Mouse (Mus musculus) heart, embryonic 13.5 days (tissue): ENCODE measurements around the gene Htr3b. TPM values are rescaled to one million over a fixed set of nuclear protein-coding genes. Genes with fewer than 3 reads are reported as not detected.
"Not testable (repeated sequence)": the region's sequence is repeated elsewhere in the genome, so short reads cannot be mapped to it uniquely, and the experiment has no call there.

Experiments used
- ATAC-seq: fragments of 200-750 bp; cut with Nextera tagmentation; 2 replicates; pipeline ENCODE4 v1.8.0; 2017; ENCODE audit warnings: moderate TSS enrichment; ENCODE audit not compliant: insufficient number of reproducible peaks, low FRiP score, low TSS enrichment; ENCODE audit errors: extremely low read depth
- H3K27ac ChIP-seq: fragments of 300-500 bp; sonication (generic); replicated peaks from 2 replicates; pipeline ENCODE4 v1.5.1; 2015; ENCODE audit warnings: moderate library complexity, mild to moderate bottlenecking, inconsistent platforms
- H3K27me3 ChIP-seq: fragments of 300-500 bp; sonication (generic); replicated peaks from 2 replicates; pipeline ENCODE4 v1.6.1; 2015; ENCODE audit warnings: mild to moderate bottlenecking, inconsistent platforms
- H3K36me3 ChIP-seq: fragments of 300-500 bp; sonication (generic); 2 replicates; pipeline ENCODE4 v1.6.1; 2015; ENCODE audit warnings: mild to moderate bottlenecking, inconsistent platforms
- H3K4me1 ChIP-seq: fragments of 300-500 bp; sonication (generic); 2 replicates; pipeline ENCODE4 v1.6.1; 2015; ENCODE audit warnings: inconsistent platforms
- H3K4me2 ChIP-seq: fragments of 300-500 bp; sonication (generic); 2 replicates; pipeline ENCODE4 v1.6.1; 2015; ENCODE audit warnings: inconsistent platforms, mild to moderate bottlenecking, moderate library complexity
- H3K4me3 ChIP-seq: fragments of 300-500 bp; sonication (generic); 2 replicates; pipeline ENCODE4 v1.5.1; 2015; ENCODE audit warnings: moderate library complexity, mild to moderate bottlenecking, inconsistent platforms
- H3K9ac ChIP-seq: fragments of 300-500 bp; sonication (generic); 2 replicates; pipeline ENCODE4 v1.6.1; 2015; ENCODE audit warnings: inconsistent platforms, mild to moderate bottlenecking, moderate library complexity
- H3K9me3 ChIP-seq: fragments of 300-500 bp; sonication (generic); 2 replicates; pipeline ENCODE4 v1.6.1; 2016; ENCODE audit warnings: inconsistent platforms
- WGBS: fragments of 180-500 bp; shearing (Covaris S2); methylation state at CpG from one replicate; pipeline ENCODE4 v1.1.7; 2015; ENCODE audit warnings: mixed read lengths; 5-methylcytosine and 5-hydroxymethylcytosine counted together
- polyA plus RNA-seq: library from polyadenylated mRNA; unstranded; fragments of >200 nt; fragmentation: Nextera tagmentation; extraction: Ambion mirVana; gene quantifications from 2 replicates; pipeline ENCODE4 v1.2.1, GENCODE M21; 2015

The Htr3b gene
- polyA plus RNA-seq, 1 experiment from 2014 or later, result 0.12 TPM

DNA sequence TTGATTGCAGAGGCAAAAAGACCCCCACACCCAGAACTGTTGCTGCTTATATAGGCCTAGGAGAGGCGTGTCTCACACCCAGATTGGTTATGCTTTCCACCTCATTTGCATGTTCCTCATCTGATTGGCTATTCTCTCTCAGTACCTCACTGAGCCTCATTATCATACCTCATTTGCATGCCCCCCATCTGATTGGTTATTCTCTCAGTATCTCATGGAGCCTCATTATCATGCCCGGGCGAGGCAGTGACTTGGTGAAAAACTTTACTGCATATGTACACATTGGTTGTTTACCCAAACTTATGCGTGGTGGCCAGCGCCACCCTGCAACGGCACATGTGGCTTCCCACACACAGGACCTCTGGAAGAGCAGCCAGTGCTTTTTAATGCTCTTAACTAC is 19.0 kb upstream of the Htr3b start:
- Histone ChIP-seq H3K4me2 (peak overlapping the region; percentile 82), H3K4me1 (peaks cover 47% of the 10 kb centered on the region)
- ATAC-seq, H3K9me3 ChIP-seq, H3K9ac ChIP-seq, H3K27ac ChIP-seq, H3K27me3 ChIP-seq, H3K36me3 ChIP-seq, H3K4me3 ChIP-seq: not testable (repeated sequence)
- 90% methylated on average over 6 of the region's 6 CpGs for WGBS

DNA sequence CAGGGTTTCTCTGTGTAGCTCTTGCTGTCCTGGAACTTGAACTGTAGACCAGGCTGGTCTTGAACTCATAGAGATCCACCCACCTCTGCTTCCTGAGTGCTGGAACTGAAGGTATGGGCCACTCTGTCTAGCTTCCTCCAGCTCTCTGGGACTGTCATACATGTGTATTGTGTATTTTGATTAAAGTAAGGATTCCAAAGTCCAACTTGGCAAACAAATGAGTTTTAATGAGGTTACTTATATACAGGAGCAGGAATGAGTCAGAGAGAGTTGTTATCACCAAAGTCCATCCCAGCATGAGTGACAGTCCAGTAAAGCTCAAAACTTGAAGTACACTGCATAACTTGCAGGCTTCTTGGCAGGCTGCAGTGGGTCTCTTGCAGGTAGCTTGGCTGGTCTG is 17.0 kb upstream of the Htr3b start:
- Histone ChIP-seq H3K9me3 (no peaks in the 10 kb centered on the region), H3K27me3 (no peaks in the 10 kb centered on the region), H3K4me2 (no peak overlapping the region), H3K4me3 (no peak overlapping the region), H3K4me1 (peaks cover 28% of the 10 kb centered on the region), H3K27ac (no peak overlapping the region), H3K9ac (no peak overlapping the region), H3K36me3 (no peaks in the 10 kb centered on the region)
- no peak for ATAC-seq

DNA sequence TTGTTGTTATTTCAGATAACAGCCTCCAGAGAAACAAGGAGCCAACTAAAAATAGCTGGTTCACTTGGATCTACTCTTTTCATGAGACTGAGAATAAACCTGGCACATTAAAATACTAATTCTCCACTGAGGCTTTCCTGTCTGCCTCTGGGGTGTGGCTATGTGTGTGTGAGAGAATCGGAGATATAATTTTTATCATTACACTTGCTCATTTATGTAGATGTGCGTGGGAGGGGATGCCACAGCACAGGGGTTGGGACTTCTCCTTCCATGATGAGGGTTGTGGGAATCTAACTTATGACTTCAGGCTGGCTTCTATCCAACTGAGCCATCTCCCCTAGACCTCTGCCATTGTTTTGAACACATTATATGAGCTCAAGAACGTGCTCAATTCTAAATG is 16.0 kb upstream of the Htr3b start:
- Histone ChIP-seq H3K9ac (no peak overlapping the region), H3K27ac (peak overlapping the region; percentile 86)

DNA sequence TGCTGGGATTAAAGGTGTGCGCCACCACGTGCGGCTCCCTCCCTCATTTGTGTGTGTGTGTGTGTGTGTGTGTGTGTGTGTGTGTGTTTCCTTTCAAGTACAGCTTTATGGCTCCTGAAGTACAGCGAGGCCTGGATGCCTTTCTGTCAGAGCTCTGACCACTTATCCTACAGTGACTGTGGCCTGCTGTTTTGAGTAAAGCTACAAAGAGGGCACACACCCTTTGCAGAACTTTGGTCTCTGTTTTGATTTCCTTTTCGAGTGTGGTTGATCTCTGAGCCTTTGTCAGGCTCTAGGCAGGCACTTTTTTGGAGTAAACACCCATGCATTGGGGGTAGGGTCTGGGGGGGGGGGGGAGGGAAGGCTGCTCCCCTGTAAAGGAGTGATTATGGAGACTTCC is 15.6 kb upstream of the Htr3b start:
- 32% methylated on average over 5 of the region's 5 CpGs for WGBS
- ATAC-seq, result no peak
- no peaks in the 10 kb centered on the region for H3K27me3 ChIP-seq
- peak overlapping the region; percentile 18; the same call in 1 of the 2 replicates for H3K4me2 ChIP-seq
- H3K4me3 ChIP-seq, result no peak overlapping the region
- H3K27ac ChIP-seq, result peak overlapping the region; percentile 86
- H3K36me3 ChIP-seq, result no peaks in the 10 kb centered on the region
- peaks cover 25% of the 10 kb centered on the region for H3K4me1 ChIP-seq
- no peaks in the 10 kb centered on the region for H3K9me3 ChIP-seq
- H3K9ac ChIP-seq, result 0 out of 2 replicates have a peak overlapping the region, but pooled peaks have one; percentile 21

More for the DNA sequence above, 16.0 kb upstream of the Htr3b start:
- Histone ChIP-seq H3K36me3 (no peaks in the 10 kb centered on the region), H3K4me2 (peak overlapping the region; percentile 18; the same call in 1 of the 2 replicates), H3K4me1 (peaks cover 25% of the 10 kb centered on the region), H3K4me3 (no peak overlapping the region), H3K27me3 (no peaks in the 10 kb centered on the region), H3K9me3 (no peaks in the 10 kb centered on the region)
- 24% methylated on average over 3 of the region's 3 CpGs for WGBS
- no peak for ATAC-seq

DNA sequence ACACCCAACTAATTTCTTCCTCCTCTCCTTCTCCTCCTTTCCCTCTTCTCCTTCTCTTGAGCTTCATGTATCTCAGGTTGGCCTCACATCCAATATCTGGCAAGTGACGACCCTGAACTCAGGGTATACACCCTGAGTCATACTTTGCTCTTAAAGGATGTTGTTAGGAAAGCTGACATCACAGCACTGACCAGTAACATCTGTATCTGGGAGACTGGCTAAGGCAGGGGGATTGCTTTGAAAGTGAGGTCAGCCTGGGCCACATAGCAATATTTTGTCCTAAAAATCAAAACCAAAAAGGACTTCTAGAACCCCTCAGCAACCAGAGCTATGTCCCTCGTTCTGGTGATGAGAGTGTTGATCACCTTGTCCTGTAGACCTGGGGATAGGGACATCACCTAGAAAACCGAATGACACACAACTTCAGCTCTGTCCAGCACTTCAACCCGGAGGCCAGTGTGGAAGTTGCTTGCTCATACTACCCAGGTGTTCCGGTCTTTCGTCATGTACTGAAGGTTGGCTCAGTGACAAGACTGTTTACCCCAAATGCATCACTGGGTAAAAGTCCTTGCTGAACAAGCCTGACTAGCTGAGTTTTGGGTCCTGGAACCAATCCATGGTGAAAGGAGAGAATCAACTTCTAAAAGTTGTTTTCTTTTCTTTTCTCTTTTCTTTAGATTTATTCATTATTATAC is 12.0 kb upstream of the Htr3b start:
- no peak overlapping the region for H3K4me2 ChIP-seq
- ATAC-seq, result no peak
- peaks cover 18% of the 10 kb centered on the region for H3K4me1 ChIP-seq

DNA sequence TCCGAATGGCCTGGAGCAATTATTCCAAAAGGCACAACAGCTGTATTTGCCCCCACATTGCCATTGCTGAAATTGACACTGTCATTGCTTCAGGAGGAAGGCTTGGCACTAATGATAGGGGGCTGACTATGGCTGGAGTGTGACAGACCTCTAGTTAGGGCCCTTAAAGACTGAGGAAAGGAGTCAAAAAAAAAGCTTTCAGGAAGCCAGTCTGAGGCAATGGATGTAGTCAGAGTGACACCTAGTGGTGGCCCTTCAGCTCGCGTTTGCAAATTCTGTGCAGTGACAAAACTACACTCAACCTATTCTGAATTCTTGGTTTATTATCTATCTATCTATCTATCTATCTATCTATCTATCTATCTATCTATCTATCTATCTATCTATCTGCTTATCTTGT is 7.7 kb upstream of the Htr3b start:
- H3K9ac ChIP-seq, result no peak overlapping the region

More for the DNA sequence above, 12.0 kb upstream of the Htr3b start:
- Histone ChIP-seq H3K9me3 (no peaks in the 10 kb centered on the region), H3K4me3 (no peak overlapping the region), H3K27ac (no peak overlapping the region), H3K9ac (no peak overlapping the region), H3K27me3 (no peaks in the 10 kb centered on the region), H3K36me3 (no peaks in the 10 kb centered on the region)
- WGBS, result 66% methylated on average over 6 of the region's 6 CpGs

DNA sequence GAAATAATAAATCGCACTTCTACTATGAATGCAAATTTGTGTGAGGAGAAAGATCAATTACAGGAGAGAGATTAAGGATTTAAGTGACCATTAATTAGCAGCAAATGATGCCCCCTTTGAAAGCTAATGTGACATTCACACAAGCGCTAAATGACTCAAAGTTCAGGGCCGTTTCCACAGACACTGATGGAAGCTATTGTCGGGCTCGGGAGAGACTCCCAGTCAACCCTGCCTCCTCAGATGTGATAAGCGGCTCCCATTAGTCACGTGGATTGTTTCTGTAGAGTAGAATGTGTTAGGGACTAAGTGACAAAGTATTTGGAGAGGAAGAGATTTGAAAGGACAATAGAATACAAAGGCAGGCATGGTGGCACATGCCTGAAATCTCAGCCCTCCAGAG is 2.7 kb downstream of the Htr3b start:
- H3K27ac ChIP-seq, result no peak overlapping the region
- no peak overlapping the region for H3K4me3 ChIP-seq
- WGBS, result 23% methylated on average over 7 of the region's 7 CpGs
- no peak overlapping the region for H3K9ac ChIP-seq
- H3K9me3 ChIP-seq, result no peaks in the 10 kb centered on the region
- ATAC-seq, result no peak
- H3K4me2 ChIP-seq, result no peak overlapping the region
- peaks cover 8% of the 10 kb centered on the region; the same call in 1 of the 2 replicates for H3K4me1 ChIP-seq
- H3K27me3 ChIP-seq, result peaks cover 54% of the 10 kb centered on the region
- no peaks in the 10 kb centered on the region for H3K36me3 ChIP-seq

More for the DNA sequence above, 7.7 kb upstream of the Htr3b start:
- Histone ChIP-seq H3K27ac (no peak overlapping the region), H3K4me3 (no peak overlapping the region), H3K36me3 (no peaks in the 10 kb centered on the region), H3K27me3 (no peaks in the 10 kb centered on the region), H3K9me3 (no peaks in the 10 kb centered on the region), H3K4me1 (no peaks in the 10 kb centered on the region), H3K4me2 (no peak overlapping the region)
- 33% methylated on average over 3 of the region's 3 CpGs for WGBS
- no peak for ATAC-seq

DNA sequence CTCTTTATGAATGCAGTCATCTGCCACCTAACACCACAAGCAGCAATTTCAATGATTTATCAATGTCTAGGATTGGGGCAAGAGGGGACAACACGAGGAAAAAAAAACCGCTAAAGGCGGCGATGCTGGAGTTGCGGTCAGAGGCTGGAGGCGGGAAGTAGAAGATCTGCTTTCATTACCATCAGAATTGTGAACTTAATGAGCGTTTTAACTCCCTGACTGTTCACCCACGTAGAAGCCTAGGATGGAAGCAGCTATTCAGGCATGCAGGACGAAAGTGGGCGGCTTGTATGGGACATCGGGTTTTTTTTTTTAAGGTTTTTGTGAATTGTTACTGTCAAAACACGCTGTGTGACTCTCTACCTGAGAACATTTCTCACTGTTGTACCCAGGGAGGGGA is 3.5 kb downstream of the Htr3b start:
- H3K4me1 ChIP-seq, result peaks cover 8% of the 10 kb centered on the region; the same call in 1 of the 2 replicates
- H3K36me3 ChIP-seq, result no peaks in the 10 kb centered on the region
- no peak for ATAC-seq
- no peak overlapping the region for H3K9ac ChIP-seq
- H3K27me3 ChIP-seq, result peaks cover 50% of the 10 kb centered on the region
- H3K9me3 ChIP-seq, result no peaks in the 10 kb centered on the region
- H3K4me2 ChIP-seq, result peak overlapping the region; percentile 4; the same call in 1 of the 2 replicates
- no peak overlapping the region for H3K4me3 ChIP-seq
- 39% methylated on average over 12 of the region's 12 CpGs for WGBS
- no peak overlapping the region for H3K27ac ChIP-seq

DNA sequence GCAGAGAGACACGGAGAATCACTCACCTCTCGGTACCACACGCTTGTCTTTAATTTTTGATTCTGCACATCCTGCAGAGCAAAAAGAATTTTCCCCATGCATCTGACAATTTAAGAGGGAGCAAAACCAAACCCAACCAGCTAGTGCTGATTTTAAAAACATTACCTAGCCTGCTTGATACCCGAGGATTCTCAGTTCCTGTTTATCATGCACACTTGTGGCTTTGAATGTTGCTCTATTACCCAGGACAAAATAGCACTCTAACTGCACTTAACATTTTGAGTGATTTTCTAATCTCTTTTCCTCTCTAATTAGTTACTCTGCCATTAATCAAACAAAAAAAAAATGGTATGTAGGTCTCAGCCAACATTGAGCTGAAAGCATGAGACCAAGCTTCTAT is 17.2 kb downstream of the Htr3b start:
- Histone ChIP-seq H3K27me3 (no peaks in the 10 kb centered on the region), H3K9ac (no peak overlapping the region), H3K4me3 (no peak overlapping the region), H3K4me2 (no peak overlapping the region), H3K9me3 (no peaks in the 10 kb centered on the region), H3K36me3 (no peaks in the 10 kb centered on the region), H3K27ac (no peak overlapping the region), H3K4me1 (peaks cover 11% of the 10 kb centered on the region)
- 79% methylated on average over 4 of the region's 4 CpGs for WGBS
- ATAC-seq, result no peak

DNA sequence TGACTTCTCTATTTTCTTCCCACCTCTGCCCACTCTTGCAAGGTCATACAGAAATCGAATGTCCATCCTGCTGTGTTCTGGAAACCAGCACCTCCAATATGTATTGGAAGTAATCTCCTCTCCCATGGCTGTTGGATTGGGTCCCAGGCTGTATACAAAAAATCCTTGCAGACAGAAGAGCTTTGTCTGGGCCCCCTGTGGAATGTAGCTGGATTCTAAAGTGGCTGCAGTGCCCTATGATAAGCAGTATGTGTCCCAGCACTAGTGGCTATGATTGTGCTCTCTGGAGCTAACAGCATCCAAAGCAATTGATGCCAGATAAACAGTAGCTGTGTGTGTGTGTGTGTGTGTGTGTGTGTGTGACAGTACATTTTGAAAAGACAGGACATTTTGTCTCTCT is 22.4 kb downstream of the Htr3b start:
- 36% methylated on average over 1 of the region's 1 CpGs for WGBS
- Histone ChIP-seq H3K9ac (no peak overlapping the region), H3K27ac (peak overlapping the region; percentile 64), H3K36me3 (no peaks in the 10 kb centered on the region), H3K27me3 (no peaks in the 10 kb centered on the region; the same call in 1 of the 2 replicates), H3K4me1 (peaks cover 17% of the 10 kb centered on the region), H3K4me3 (no peak overlapping the region), H3K9me3 (no peaks in the 10 kb centered on the region), H3K4me2 (peak overlapping the region; percentile 20)
- no peak for ATAC-seq

DNA sequence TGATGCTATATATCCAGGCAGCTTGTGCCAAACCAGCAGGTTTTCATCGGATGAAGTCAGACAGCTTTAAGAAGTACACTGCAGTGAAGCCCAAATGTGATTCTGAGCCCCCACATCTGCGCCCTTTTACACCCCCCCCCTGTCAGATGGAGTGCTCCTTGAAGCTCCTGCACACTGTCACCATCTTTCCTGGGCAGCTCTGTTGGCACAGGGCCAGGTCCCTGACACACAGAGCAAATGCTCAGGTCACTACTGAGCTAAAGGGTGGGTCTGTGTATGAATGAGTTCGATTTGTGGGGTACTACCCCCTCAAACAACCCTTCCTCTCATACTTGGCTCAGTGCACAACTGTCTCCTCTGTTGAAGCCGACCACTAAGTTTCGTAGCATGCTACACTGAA is 35.4 kb downstream of the Htr3b start:
- 63% methylated on average over 5 of the region's 5 CpGs for WGBS
- H3K9me3 ChIP-seq, result no peaks in the 10 kb centered on the region
- no peak for ATAC-seq

DNA sequence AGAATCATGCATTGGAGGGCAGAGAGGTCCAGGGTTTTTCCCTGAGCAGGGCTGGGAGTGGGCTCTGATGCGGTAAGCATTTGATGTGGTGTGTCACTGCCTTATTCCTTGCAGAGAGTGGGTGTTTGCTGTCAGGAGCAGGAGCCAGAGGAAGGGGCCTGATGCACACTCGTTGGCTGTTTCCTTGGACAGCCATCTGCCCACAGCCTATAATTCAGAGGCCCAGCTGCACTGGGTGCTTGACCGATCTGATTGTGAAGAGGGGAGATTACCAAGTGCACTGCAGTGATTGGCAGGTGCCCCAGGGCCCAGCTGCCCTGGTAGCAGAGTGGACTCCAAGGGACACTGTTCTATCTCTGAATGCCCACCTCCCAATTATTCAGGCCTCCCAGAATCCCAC is 36.0 kb downstream of the Htr3b start:
- Histone ChIP-seq H3K4me1 (peaks cover 4% of the 10 kb centered on the region; the same call in 1 of the 2 replicates), H3K36me3 (no peaks in the 10 kb centered on the region)
- WGBS, result 60% methylated on average over 3 of the region's 3 CpGs

More for the DNA sequence above, 35.4 kb downstream of the Htr3b start:
- no peak overlapping the region for H3K4me3 ChIP-seq
- H3K27me3 ChIP-seq, result peaks cover 30% of the 10 kb centered on the region
- H3K27ac ChIP-seq, result no peak overlapping the region
- H3K36me3 ChIP-seq, result no peaks in the 10 kb centered on the region
- H3K4me2 ChIP-seq, result no peak overlapping the region
- peaks cover 4% of the 10 kb centered on the region; the same call in 1 of the 2 replicates for H3K4me1 ChIP-seq
- no peak overlapping the region for H3K9ac ChIP-seq

More for the DNA sequence above, 36.0 kb downstream of the Htr3b start:
- no peak overlapping the region for H3K9ac ChIP-seq
- peaks cover 30% of the 10 kb centered on the region for H3K27me3 ChIP-seq
- H3K4me3 ChIP-seq, result no peak overlapping the region
- ATAC-seq, result no peak
- H3K4me2 ChIP-seq, result no peak overlapping the region
- H3K27ac ChIP-seq, result no peak overlapping the region
- no peaks in the 10 kb centered on the region for H3K9me3 ChIP-seq
